Comparison of ENCODE assay signal across 8 mouse cellular contexts in genomic region chr7:24254633-24255474, GRCm38 (mm10). TPM values are rescaled to one million over a fixed set of nuclear protein-coding genes. Genes with fewer than 3 reads are reported as not detected.
A peak's percentile ranks its signal among the peaks of the same experiment; 100 is the strongest.
DNase-seq lines count a peak whose midpoint lies in the region; ATAC-seq and TF ChIP-seq lines count a peak whose summit lies in the region.

Gene Zfp108 (plus strand): TSS chr7:24254794.

- H3K27ac ChIP-seq in forebrain, embryonic 15.5 days (replicated peaks): peak within 1 kb of the TSS; percentile 61
- H3K27ac ChIP-seq in liver, embryonic 16.5 days (ENCODE audit: low read length): no peak within 1 kb of the TSS
- peak within 1 kb of the TSS; percentile 64 for H3K27ac ChIP-seq in neural tube, embryonic 13.5 days (replicated peaks)
- H3K27ac ChIP-seq in thymus, adult 2 months (ENCODE audit: control insufficient read depth, insufficient read depth, low read length): no peak within 1 kb of the TSS

- DNase-seq in ES-CJ7 (ENCODE audit: low read depth, low spot score): peak; percentile 80
- peak; percentile 72 to 82 for DNase-seq in heart, postnatal 14 days
- peak; percentile 83 for DNase-seq in large intestine, adult 2 months (ENCODE audit: low read depth, low spot score)
- DNase-seq in thymus, adult 2 months: peak; percentile 56

- peak; percentile 98 for ATAC-seq in cerebellum, adult (ENCODE audit: insufficient number of reproducible peaks, low FRiP score, low TSS enrichment)
- peak; percentile 92 for ATAC-seq in forebrain, embryonic 15.5 days (replicated peaks)
- ATAC-seq in liver, embryonic 16.5 days (ENCODE audit: low read depth): peak; percentile 77
- peak; percentile 91 for ATAC-seq in neural tube, embryonic 13.5 days (ENCODE audit: low read depth)

- no peak for TF ChIP-seq POLR2A in thymus, adult 2 months (IDR thresholded peaks at IDR 0.05; ENCODE audit: control insufficient read depth, extremely low read depth, insufficient read depth, low read length, poor library complexity)

- H3K4me1 ChIP-seq in forebrain, embryonic 15.5 days: peaks cover 18% of the 10 kb centered on the region
- no peaks in the 10 kb centered on the region for H3K4me1 ChIP-seq in liver, embryonic 16.5 days (ENCODE audit: control insufficient read depth, low read depth, low read length)
- H3K4me1 ChIP-seq in neural tube, embryonic 13.5 days (replicated peaks): peaks cover 30% of the 10 kb centered on the region
- H3K4me1 ChIP-seq in thymus, adult 2 months (replicated peaks; ENCODE audit: control insufficient read depth, insufficient read depth, low read length): peaks cover 7% of the 10 kb centered on the region

- H3K4me3 ChIP-seq in forebrain, embryonic 15.5 days: peak within 1 kb of the TSS; percentile 53
- H3K4me3 ChIP-seq in liver, embryonic 16.5 days (ENCODE audit: low read depth, low read length): peak within 1 kb of the TSS; percentile 56
- H3K4me3 ChIP-seq in neural tube, embryonic 13.5 days: peak within 1 kb of the TSS; percentile 46
- H3K4me3 ChIP-seq in thymus, adult 2 months (ENCODE audit: control insufficient read depth, insufficient read depth, low read length): peak within 1 kb of the TSS; percentile 40

- H3K27me3 ChIP-seq in forebrain, embryonic 15.5 days: no peaks in the 10 kb centered on the region
- no peaks in the 10 kb centered on the region for H3K27me3 ChIP-seq in liver, embryonic 16.5 days (ENCODE audit: control insufficient read depth, insufficient read depth, low read depth, low read length)
- H3K27me3 ChIP-seq in neural tube, embryonic 13.5 days: no peaks in the 10 kb centered on the region
- H3K27me3 ChIP-seq in thymus, adult 2 months (ENCODE audit: control insufficient read depth, insufficient read depth, low read length): no peaks in the 10 kb centered on the region

- peak within 1 kb of the TSS; percentile 63 for H3K9ac ChIP-seq in forebrain, embryonic 15.5 days (replicated peaks)
- peak within 1 kb of the TSS; percentile 55 for H3K9ac ChIP-seq in liver, embryonic 16.5 days (ENCODE audit: low read depth, low read length)
- peak within 1 kb of the TSS; percentile 78 for H3K9ac ChIP-seq in neural tube, embryonic 13.5 days

- H3K36me3 ChIP-seq in forebrain, embryonic 15.5 days: no peaks in the 10 kb centered on the region
- H3K36me3 ChIP-seq in liver, embryonic 16.5 days (ENCODE audit: control insufficient read depth, insufficient read depth): no peaks in the 10 kb centered on the region
- peaks cover 9% of the 10 kb centered on the region for H3K36me3 ChIP-seq in neural tube, embryonic 13.5 days
- no peaks in the 10 kb centered on the region for H3K36me3 ChIP-seq in thymus, adult 2 months (ENCODE audit: control insufficient read depth, insufficient read depth, low read length)

- no peaks in the 10 kb centered on the region for H3K9me3 ChIP-seq in forebrain, embryonic 15.5 days
- no peaks in the 10 kb centered on the region for H3K9me3 ChIP-seq in liver, embryonic 16.5 days (replicated peaks; ENCODE audit: control insufficient read depth, low read length)
- H3K9me3 ChIP-seq in neural tube, embryonic 13.5 days: no peaks in the 10 kb centered on the region

- intact Hi-C loops in heart, postnatal 14 days (cut with DNase I): loop anchor here (2.0 to 5.0 kb wide), 3 partner anchors 14 to 123 kb away; partner anchors contain the start of gene Zfp235

- TF ChIP-seq CTCF in thymus, adult 2 months (IDR thresholded peaks at IDR 0.05; ENCODE audit: borderline replicate concordance, control insufficient read depth, extremely low read depth, insufficient read depth, low read length, poor library complexity): no peak

- peak within 1 kb of the TSS; percentile 66 for H3K4me2 ChIP-seq in forebrain, embryonic 15.5 days (replicated peaks)
- peak within 1 kb of the TSS; percentile 53 for H3K4me2 ChIP-seq in liver, embryonic 16.5 days (ENCODE audit: low read depth, low read length)
- peak within 1 kb of the TSS; percentile 64 for H3K4me2 ChIP-seq in neural tube, embryonic 13.5 days

- WGBS in forebrain, embryonic 15.5 days: 20% methylated on average over 21 of the region's 21 CpGs
- WGBS in large intestine, adult 2 months: 15% methylated on average over 21 of the region's 21 CpGs
- 18% methylated on average over 21 of the region's 21 CpGs for WGBS in liver, embryonic 16.5 days (ENCODE audit: insufficient replicate concordance)
- 19% methylated on average over 21 of the region's 21 CpGs for WGBS in neural tube, embryonic 13.5 days
- 25% methylated on average over 21 of the region's 21 CpGs for WGBS in thymus, adult 2 months

RNA-seq across cellular contexts. Expression of gene Zfp108, which starts in this region (rescaled TPM):
- 4.1 and 5.3 TPM in 2 replicates for polyA plus RNA-seq in forebrain, embryonic 15.5 days (2015; fragmentation: Nextera tagmentation; extraction: Ambion mirVana)
- total RNA-seq in heart, postnatal 14 days (2021): 1 to 10 TPM; 1.8 to 1.9 TPM
- polyA plus RNA-seq in large intestine, adult 2 months (2012; rRNA removed): 0.27 and 0.71 TPM in 2 replicates
- 0.49 and 0.51 TPM in 2 replicates for polyA plus RNA-seq in liver, embryonic 16.5 days (2015; fragmentation: Nextera tagmentation; extraction: Ambion mirVana)
- polyA plus RNA-seq in neural tube, embryonic 13.5 days (2015; fragmentation: Nextera tagmentation; extraction: Ambion mirVana): 4.9 and 5.5 TPM in 2 replicates
- polyA plus RNA-seq in thymus, adult 2 months (2012; rRNA removed): 0.34 and 0.43 TPM in 2 replicates

Comparison
In these comparisons a context has a peak if more than half of its experiments do, and no peak if none do; other contexts are left out.
1. Peak in DNase-seq in large intestine, adult 2 months; RNA of the gene not detected or under 1 TPM.
2. Peak in ATAC-seq, H3K4me3 ChIP-seq, H3K9ac ChIP-seq and H3K4me2 ChIP-seq in liver, embryonic 16.5 days; RNA of the gene not detected or under 1 TPM.
3. Peak in DNase-seq and H3K4me3 ChIP-seq in thymus, adult 2 months; RNA of the gene not detected or under 1 TPM.
4. H3K27ac ChIP-seq: peak in forebrain, embryonic 15.5 days (single experiment) and neural tube, embryonic 13.5 days (single experiment); none in liver, embryonic 16.5 days (single experiment) and thymus, adult 2 months (single experiment).
5. Peak in every context shown above with its lines, with median percentiles within 50 percentile points of each other: DNase-seq, ATAC-seq, H3K4me2 ChIP-seq, H3K4me3 ChIP-seq and H3K9ac ChIP-seq.